Mouse (Mus musculus): Measurements from ENCODE around the gene Fcer1g. TPM values are rescaled to one million over a fixed set of nuclear protein-coding genes. Genes with fewer than 3 reads are reported as not detected.
A peak's percentile ranks its signal among the peaks of the same experiment; 100 is the strongest.

The Fcer1g gene
- polyA plus RNA-seq, 2 experiments = 49.7 to 91.4 TPM

DNA sequence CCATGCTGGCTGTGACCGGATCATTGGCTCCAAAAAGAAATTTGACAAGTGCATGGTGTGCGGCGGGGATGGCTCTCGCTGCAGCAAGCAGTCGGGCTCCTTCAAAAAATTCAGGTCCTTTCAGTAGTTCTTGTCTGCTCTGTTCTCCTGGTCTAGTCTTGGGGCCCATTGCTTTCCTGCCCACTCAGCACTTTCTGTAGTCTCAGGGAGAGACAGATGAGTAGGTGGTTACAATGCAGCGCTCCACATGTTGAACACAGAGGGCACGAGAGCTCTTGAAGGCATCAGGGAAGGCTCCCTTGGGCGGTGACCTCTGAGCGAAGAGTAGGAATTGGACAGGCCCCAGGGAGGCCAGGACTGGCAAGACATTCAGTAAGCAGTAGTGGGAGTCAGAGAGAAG, 23.6 kb upstream of the Fcer1g start:
- no peak for ATAC-seq (ENCODE audit: low FRiP score, low read depth)
- Histone ChIP-seq H3K9me3 (ENCODE audit: control insufficient read depth, low read length) (no peaks in the 10 kb centered on the region), H3K4me2 (replicated peaks; ENCODE audit: low read depth, low read length, severe bottlenecking) (no peak overlapping the region), H3K27ac (replicated peaks; ENCODE audit: low read depth, low read length) (no peak overlapping the region), H3K4me3 (replicated peaks; ENCODE audit: low read length) (no peak overlapping the region), H3K4me1 (ENCODE audit: control insufficient read depth, insufficient read depth, low read length) (peaks cover 9% of the 10 kb centered on the region), H3K9ac (ENCODE audit: low read depth, low read length, severe bottlenecking) (no peak overlapping the region), H3K27me3 (ENCODE audit: control insufficient read depth, insufficient read depth, low read length) (no peaks in the 10 kb centered on the region), H3K36me3 (ENCODE audit: control insufficient read depth, insufficient read depth, low read length) (peaks cover 44% of the 10 kb centered on the region)
- TF ChIP-seq POLR2A (IDR thresholded peaks at IDR 0.05; ENCODE audit: borderline replicate concordance, extremely low read depth, insufficient read depth, insufficient read length) = no peak
- 89% methylated on average over 9 of the region's 9 CpGs for WGBS
- no peak for DNase-seq (ENCODE audit: low spot score)

GRCm38 (mm10) chr1:171256937-171257548, 22.9 kb upstream of the Fcer1g start:
- no peak for TF ChIP-seq POLR2A (IDR thresholded peaks at IDR 0.05; ENCODE audit: borderline replicate concordance, extremely low read depth, insufficient read depth, insufficient read length)
- H3K4me1 ChIP-seq (ENCODE audit: control insufficient read depth, insufficient read depth, low read length) = peaks cover 8% of the 10 kb centered on the region
- ATAC-seq (ENCODE audit: low FRiP score, low read depth) (no peak), DNase-seq (ENCODE audit: low spot score) (peak; percentile 78)
- H3K9me3 ChIP-seq (ENCODE audit: control insufficient read depth, low read length) = no peaks in the 10 kb centered on the region
- no peak overlapping the region for H3K4me3 ChIP-seq (replicated peaks; ENCODE audit: low read length)
- H3K9ac ChIP-seq (ENCODE audit: low read depth, low read length, severe bottlenecking) = no peak overlapping the region
- peaks cover 44% of the 10 kb centered on the region for H3K36me3 ChIP-seq (ENCODE audit: control insufficient read depth, insufficient read depth, low read length)
- 61% methylated on average over 15 of the region's 15 CpGs for WGBS
- no peak overlapping the region for H3K27ac ChIP-seq (replicated peaks; ENCODE audit: low read depth, low read length)
- H3K4me2 ChIP-seq (replicated peaks; ENCODE audit: low read depth, low read length, severe bottlenecking) = no peak overlapping the region
- H3K27me3 ChIP-seq (ENCODE audit: control insufficient read depth, insufficient read depth, low read length) = no peaks in the 10 kb centered on the region

GRCm38 (mm10) chr1:171256095-171256818, 22.1 kb upstream of the Fcer1g start:
- Histone ChIP-seq H3K4me1 (ENCODE audit: control insufficient read depth, insufficient read depth, low read length) (peaks cover 12% of the 10 kb centered on the region), H3K4me2 (replicated peaks; ENCODE audit: low read depth, low read length, severe bottlenecking) (no peak overlapping the region), H3K36me3 (ENCODE audit: control insufficient read depth, insufficient read depth, low read length) (peaks cover 44% of the 10 kb centered on the region), H3K27ac (replicated peaks; ENCODE audit: low read depth, low read length) (no peak overlapping the region), H3K27me3 (ENCODE audit: control insufficient read depth, insufficient read depth, low read length) (no peaks in the 10 kb centered on the region), H3K9ac (ENCODE audit: low read depth, low read length, severe bottlenecking) (no peak overlapping the region), H3K4me3 (replicated peaks; ENCODE audit: low read length) (no peak overlapping the region), H3K9me3 (ENCODE audit: control insufficient read depth, low read length) (no peaks in the 10 kb centered on the region)
- no peak for DNase-seq (ENCODE audit: low spot score)
- no peak for TF ChIP-seq POLR2A (IDR thresholded peaks at IDR 0.05; ENCODE audit: borderline replicate concordance, extremely low read depth, insufficient read depth, insufficient read length)
- no peak for ATAC-seq (ENCODE audit: low FRiP score, low read depth)
- WGBS = 91% methylated on average over 24 of the region's 24 CpGs

DNA sequence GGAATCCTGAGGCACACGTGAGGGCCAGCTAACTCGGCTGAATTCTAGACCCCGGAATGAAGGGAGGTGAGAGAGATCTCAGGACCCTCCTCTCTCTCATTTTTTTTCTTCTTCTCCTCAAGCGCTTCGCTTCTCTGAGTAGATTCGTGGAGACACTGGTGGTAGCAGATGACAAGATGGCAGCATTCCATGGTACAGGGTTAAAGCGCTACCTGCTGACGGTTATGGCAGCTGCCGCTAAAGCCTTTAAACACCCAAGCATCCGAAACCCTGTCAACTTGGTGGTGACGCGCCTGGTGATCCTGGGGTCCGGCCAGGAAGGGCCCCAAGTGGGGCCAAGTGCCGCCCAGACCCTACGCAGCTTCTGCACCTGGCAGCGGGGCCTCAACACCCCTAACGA, 18.2 kb upstream of the Fcer1g start:
- peaks cover 23% of the 10 kb centered on the region for H3K36me3 ChIP-seq (ENCODE audit: control insufficient read depth, insufficient read depth, low read length)
- H3K9me3 ChIP-seq (ENCODE audit: control insufficient read depth, low read length) = no peaks in the 10 kb centered on the region
- H3K27me3 ChIP-seq (ENCODE audit: control insufficient read depth, insufficient read depth, low read length) = no peaks in the 10 kb centered on the region
- WGBS = 37% methylated on average over 17 of the region's 17 CpGs
- H3K27ac ChIP-seq (replicated peaks; ENCODE audit: low read depth, low read length) = peak overlapping the region; percentile 94
- peaks cover 40% of the 10 kb centered on the region for H3K4me1 ChIP-seq (ENCODE audit: control insufficient read depth, insufficient read depth, low read length)
- H3K9ac ChIP-seq (ENCODE audit: low read depth, low read length, severe bottlenecking) = peak overlapping the region; percentile 52
- ATAC-seq (ENCODE audit: low FRiP score, low read depth) (peak; percentile 4), DNase-seq (ENCODE audit: low spot score) (peak; percentile 30)
- no peak for TF ChIP-seq POLR2A (IDR thresholded peaks at IDR 0.05; ENCODE audit: borderline replicate concordance, extremely low read depth, insufficient read depth, insufficient read length)
- peak overlapping the region; percentile 39 for H3K4me3 ChIP-seq (replicated peaks; ENCODE audit: low read length)
- peak overlapping the region; percentile 70 for H3K4me2 ChIP-seq (replicated peaks; ENCODE audit: low read depth, low read length, severe bottlenecking)

GRCm38 (mm10) chr1:171251594-171252324, 17.6 kb upstream of the Fcer1g start:
- Histone ChIP-seq H3K4me1 (ENCODE audit: control insufficient read depth, insufficient read depth, low read length) (peaks cover 40% of the 10 kb centered on the region), H3K9ac (ENCODE audit: low read depth, low read length, severe bottlenecking) (peak overlapping the region; percentile 52), H3K27ac (replicated peaks; ENCODE audit: low read depth, low read length) (peak overlapping the region; percentile 94), H3K27me3 (ENCODE audit: control insufficient read depth, insufficient read depth, low read length) (no peaks in the 10 kb centered on the region), H3K9me3 (ENCODE audit: control insufficient read depth, low read length) (no peaks in the 10 kb centered on the region), H3K36me3 (ENCODE audit: control insufficient read depth, insufficient read depth, low read length) (peaks cover 21% of the 10 kb centered on the region; the same call in 1 of the 2 replicates), H3K4me2 (replicated peaks; ENCODE audit: low read depth, low read length, severe bottlenecking) (peak overlapping the region; percentile 70), H3K4me3 (replicated peaks; ENCODE audit: low read length) (peak overlapping the region; percentile 39)
- WGBS = 2% methylated on average over 13 of the region's 13 CpGs
- DNase-seq (ENCODE audit: low spot score) (peak; percentile 77), ATAC-seq (ENCODE audit: low FRiP score, low read depth) (peak; percentile 51)
- no peak for TF ChIP-seq POLR2A (IDR thresholded peaks at IDR 0.05; ENCODE audit: borderline replicate concordance, extremely low read depth, insufficient read depth, insufficient read length)
